Mouse (Mus musculus) stomach, embryonic 14.5 days (tissue): Measurements from ENCODE around the gene Ces1a. TPM values are rescaled to one million over a fixed set of nuclear protein-coding genes. Genes with fewer than 3 reads are reported as not detected.

Experiments used
- ATAC-seq: fragments of 200-750 bp; cut with Nextera tagmentation; 2 replicates; pipeline ENCODE4 v1.8.0; 2017; ENCODE audit warnings: low read depth, moderate TSS enrichment; ENCODE audit not compliant: insufficient number of reproducible peaks, insufficient read depth, low FRiP score
- H3K27ac ChIP-seq: fragments of 300-500 bp; sonication (generic); 2 replicates; pipeline ENCODE4 v1.5.1; 2014; ENCODE audit warnings: mild to moderate bottlenecking, low read length, moderate library complexity, mixed read lengths
- H3K27me3 ChIP-seq: fragments of 300-500 bp; sonication (generic); 2 replicates; pipeline ENCODE4 v1.6.1; 2014; ENCODE audit warnings: low read length, control low read depth, mixed read lengths; ENCODE audit not compliant: control insufficient read depth, insufficient read depth
- H3K36me3 ChIP-seq: fragments of 300-500 bp; sonication (generic); 2 replicates; pipeline ENCODE4 v1.6.1; 2014; ENCODE audit warnings: mild to moderate bottlenecking, control low read depth, low read length, moderate library complexity, mixed read lengths; ENCODE audit not compliant: control insufficient read depth, insufficient read depth
- H3K4me1 ChIP-seq: fragments of 300-500 bp; sonication (generic); 2 replicates; pipeline ENCODE4 v1.6.1; 2014; ENCODE audit warnings: low read length, control low read depth, mixed read lengths; ENCODE audit not compliant: control insufficient read depth, insufficient read depth
- H3K4me2 ChIP-seq: fragments of 300-500 bp; sonication (generic); replicated peaks from 2 replicates; pipeline ENCODE4 v1.6.1; 2014; ENCODE audit warnings: low read depth, low read length, control low read depth
- H3K4me3 ChIP-seq: fragments of 300-500 bp; sonication (generic); 2 replicates; pipeline ENCODE4 v1.5.1; 2014; ENCODE audit warnings: low read depth, low read length, control low read depth
- H3K9ac ChIP-seq: fragments of 300-500 bp; sonication (generic); replicated peaks from 2 replicates; pipeline ENCODE4 v1.6.1; 2014; ENCODE audit warnings: low read depth, mild to moderate bottlenecking, control low read depth, low read length, moderate library complexity, mixed read lengths
- H3K9me3 ChIP-seq: fragments of 300-500 bp; sonication (generic); 2 replicates; pipeline ENCODE4 v1.6.1; 2016; ENCODE audit warnings: low read depth, low read length, control low read depth; ENCODE audit not compliant: control insufficient read depth
- WGBS: fragments of 180-500 bp; shearing (Covaris S2); extraction: QIAGEN DNeasy Blood & Tissue Kit; methylation state at CpG from one replicate; pipeline ENCODE4 v1.1.7; 2014; 5-methylcytosine and 5-hydroxymethylcytosine counted together
- polyA plus RNA-seq: library from polyadenylated mRNA; unstranded; fragments of >200 nt; fragmentation: Nextera tagmentation; extraction: Ambion mirVana; gene quantifications from 2 replicates; pipeline ENCODE4 v1.2.1, GENCODE M21; 2014

Gene Ces1a
- polyA plus RNA-seq, 1 experiment from 2014 or later, result not detected

DNA sequence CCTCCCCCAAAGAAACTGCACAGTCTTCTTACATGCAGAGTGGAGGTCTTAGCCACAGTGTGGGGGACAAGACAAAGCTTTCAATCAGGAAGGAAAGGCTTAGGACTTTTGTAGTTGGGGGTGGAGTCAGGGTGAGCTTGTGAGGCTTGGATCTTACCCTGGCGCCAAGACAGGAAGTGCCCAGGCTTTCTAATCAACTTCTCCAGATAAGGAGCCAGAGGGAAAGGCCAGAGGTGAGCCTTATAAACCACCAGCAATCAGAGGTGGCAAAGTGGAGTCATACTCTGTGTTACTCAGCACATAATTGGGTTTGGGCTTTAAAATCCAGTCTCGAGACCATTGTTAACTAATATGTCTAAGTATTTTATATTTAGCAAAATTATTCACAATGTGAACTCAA lies 7.2 kb upstream of the Ces1a start:
- Histone ChIP-seq H3K4me1 (no peaks in the 10 kb centered on the region), H3K4me2 (no peak overlapping the region), H3K9me3 (no peaks in the 10 kb centered on the region), H3K27me3 (no peaks in the 10 kb centered on the region), H3K4me3 (no peak overlapping the region), H3K9ac (no peak overlapping the region), H3K27ac (no peak overlapping the region), H3K36me3 (no peaks in the 10 kb centered on the region)
- WGBS, result 36% methylated on average over 2 of the region's 2 CpGs
- no peak for ATAC-seq

GRCm38 (mm10) chr8:93048510-93049416 lies 771 bp upstream of the Ces1a start:
- H3K27me3 ChIP-seq, result no peaks in the 10 kb centered on the region
- WGBS, result 48% methylated on average over 4 of the region's 4 CpGs

DNA sequence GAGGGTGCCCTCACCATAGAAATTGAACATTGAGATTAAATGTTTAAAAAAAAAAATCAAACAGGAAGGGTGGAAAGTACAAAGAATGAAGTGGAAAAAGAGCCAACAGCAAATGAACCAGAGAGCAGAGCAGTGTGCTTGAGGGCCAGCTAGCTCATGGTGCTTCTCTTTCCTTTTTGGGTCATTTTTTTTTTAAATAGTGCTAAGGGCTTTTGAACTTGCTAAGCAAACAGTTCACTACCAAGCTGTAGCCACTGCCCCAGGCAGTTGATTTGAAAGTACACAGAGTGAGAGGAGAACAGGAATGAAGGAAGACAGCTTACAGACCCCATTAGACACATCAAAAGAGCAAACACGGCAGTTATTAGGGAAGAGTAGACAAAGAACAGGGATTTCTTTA lies 4.9 kb downstream of the Ces1a start:
- Histone ChIP-seq H3K4me3 (no peak overlapping the region), H3K9ac (no peak overlapping the region), H3K4me2 (no peak overlapping the region), H3K27ac (no peak overlapping the region), H3K36me3 (no peaks in the 10 kb centered on the region), H3K4me1 (no peaks in the 10 kb centered on the region), H3K27me3 (no peaks in the 10 kb centered on the region), H3K9me3 (no peaks in the 10 kb centered on the region)
- no peak for ATAC-seq
- WGBS, result 15% methylated on average over 1 of the region's 1 CpGs

More at GRCm38 (mm10) chr8:93048510-93049416, 771 bp upstream of the Ces1a start:
- Histone ChIP-seq H3K4me2 (no peak overlapping the region), H3K4me1 (no peaks in the 10 kb centered on the region), H3K9me3 (no peaks in the 10 kb centered on the region), H3K4me3 (no peak overlapping the region), H3K9ac (no peak overlapping the region), H3K27ac (no peak overlapping the region), H3K36me3 (no peaks in the 10 kb centered on the region)
- ATAC-seq, result no peak

DNA sequence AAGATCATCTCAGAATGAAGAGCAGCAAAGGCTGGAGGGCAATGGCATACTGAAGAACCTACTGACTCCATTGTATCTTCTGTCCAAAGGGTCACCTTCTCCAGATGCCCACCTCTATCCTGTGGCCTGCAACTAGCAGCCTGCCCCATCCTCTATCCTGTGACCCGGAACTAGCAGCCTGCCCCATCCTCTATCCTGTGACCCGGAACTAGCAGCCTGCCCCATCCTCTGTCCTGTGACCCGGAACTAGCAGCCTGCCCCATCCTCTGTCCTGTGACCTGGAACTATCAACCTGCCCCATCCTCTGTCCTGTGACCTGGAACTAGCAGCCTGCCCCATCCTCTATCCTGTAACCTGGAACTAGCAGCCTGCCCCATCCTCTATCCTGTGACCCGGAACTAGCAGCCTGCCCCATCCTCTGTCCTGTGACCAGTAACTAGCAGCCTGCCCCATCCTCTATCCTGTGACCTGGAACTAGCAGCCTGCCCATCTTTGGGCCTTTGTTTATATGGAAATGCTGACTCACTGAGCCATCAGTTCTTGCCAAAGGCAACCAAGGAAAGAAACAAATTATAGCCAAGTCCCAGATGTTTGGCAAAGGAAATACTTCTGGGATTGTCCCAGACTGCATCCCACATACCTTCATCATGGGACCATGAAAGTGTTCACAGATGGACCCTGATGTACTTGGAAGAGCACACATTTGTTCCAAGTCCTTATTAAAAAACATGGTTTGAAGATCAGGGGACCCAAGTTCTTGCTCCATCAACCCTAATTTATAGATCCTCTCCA lies 7.0 kb downstream of the Ces1a start:
- H3K9me3 ChIP-seq, result no peaks in the 10 kb centered on the region
- no peaks in the 10 kb centered on the region for H3K36me3 ChIP-seq
- WGBS, result 85% methylated on average over 4 of the region's 4 CpGs
- no peak overlapping the region for H3K9ac ChIP-seq
- no peak overlapping the region for H3K27ac ChIP-seq
- no peak overlapping the region for H3K4me3 ChIP-seq
- no peaks in the 10 kb centered on the region for H3K4me1 ChIP-seq
- H3K27me3 ChIP-seq, result no peaks in the 10 kb centered on the region
- no peak for ATAC-seq
- H3K4me2 ChIP-seq, result no peak overlapping the region

DNA sequence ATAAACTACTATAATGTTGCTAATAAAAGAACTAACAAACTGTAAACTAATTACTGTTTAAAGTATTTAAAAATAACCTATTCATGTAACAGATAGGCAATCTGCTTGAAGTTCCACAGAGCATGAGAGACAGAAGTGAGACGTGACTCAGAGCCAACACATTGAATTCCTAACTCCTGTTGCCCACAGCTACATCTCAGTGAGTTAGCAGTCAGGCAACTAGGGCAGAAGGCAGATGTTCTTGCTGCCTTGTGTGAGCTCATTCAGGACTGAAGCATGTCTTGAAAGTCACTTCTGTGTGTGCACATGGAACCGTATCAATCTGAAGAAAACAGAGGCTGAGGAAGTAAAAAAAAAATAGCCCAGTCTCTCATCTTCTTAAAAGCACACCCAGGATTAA lies 7.7 kb downstream of the Ces1a start:
- 75% methylated on average over 2 of the region's 2 CpGs for WGBS
- no peaks in the 10 kb centered on the region for H3K36me3 ChIP-seq

GRCm38 (mm10) chr8:93038831-93039230 lies 9.2 kb downstream of the Ces1a start:
- H3K9ac ChIP-seq, result no peak overlapping the region
- no peaks in the 10 kb centered on the region for H3K27me3 ChIP-seq
- no peak for ATAC-seq
- 6% methylated on average over 2 of the region's 2 CpGs for WGBS
- H3K4me1 ChIP-seq, result no peaks in the 10 kb centered on the region
- H3K4me3 ChIP-seq, result no peak overlapping the region
- H3K9me3 ChIP-seq, result no peaks in the 10 kb centered on the region
- no peak overlapping the region for H3K27ac ChIP-seq
- no peaks in the 10 kb centered on the region for H3K36me3 ChIP-seq
- H3K4me2 ChIP-seq, result no peak overlapping the region

More for the DNA sequence above, 7.7 kb downstream of the Ces1a start:
- Histone ChIP-seq H3K4me3 (no peak overlapping the region), H3K9me3 (no peaks in the 10 kb centered on the region), H3K4me1 (no peaks in the 10 kb centered on the region), H3K27ac (no peak overlapping the region), H3K9ac (no peak overlapping the region), H3K4me2 (no peak overlapping the region), H3K27me3 (no peaks in the 10 kb centered on the region)
- no peak for ATAC-seq

DNA sequence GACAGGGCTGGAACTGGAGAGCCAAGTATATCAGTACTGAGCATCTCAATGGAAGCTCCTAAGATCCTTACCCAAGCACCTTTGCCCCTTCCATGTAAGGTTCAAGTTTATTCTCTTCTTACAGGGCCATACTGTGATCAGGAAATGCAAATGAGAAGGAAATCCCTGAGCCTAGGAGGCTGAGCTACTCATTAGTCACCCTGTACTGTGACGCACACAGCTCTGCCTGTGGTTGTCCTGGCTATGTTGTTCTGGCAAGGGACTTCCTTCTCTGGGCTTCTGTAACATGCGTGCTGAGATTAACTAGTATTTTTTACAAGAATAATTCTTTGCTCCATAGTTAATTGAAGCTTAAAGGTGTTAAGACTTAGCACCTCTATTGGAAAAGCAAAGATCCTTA lies 17.3 kb downstream of the Ces1a start:
- 73% methylated on average over 2 of the region's 2 CpGs for WGBS

DNA sequence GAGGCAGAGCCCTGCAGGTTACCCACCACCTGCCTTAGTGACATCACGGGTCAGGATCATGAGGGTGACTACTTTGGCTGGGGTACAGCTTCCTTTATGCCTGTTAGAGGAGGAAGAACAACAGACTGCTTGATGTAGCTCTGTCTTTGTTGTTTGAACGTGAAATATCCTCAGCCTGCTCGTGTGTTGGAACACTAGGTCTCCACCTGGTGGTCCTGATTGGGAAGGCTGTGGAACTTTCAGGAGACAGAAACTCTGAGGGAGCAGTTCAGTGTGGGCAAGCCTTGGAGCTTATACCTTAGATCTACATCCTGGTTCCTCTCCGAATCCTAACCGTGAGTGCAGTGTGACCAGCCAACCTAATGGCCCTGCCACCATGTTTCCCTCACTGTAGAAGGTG lies 26.3 kb downstream of the Ces1a start:
- Histone ChIP-seq H3K4me3 (no peak overlapping the region), H3K4me2 (no peak overlapping the region), H3K9ac (no peak overlapping the region), H3K27me3 (no peaks in the 10 kb centered on the region), H3K27ac (no peak overlapping the region), H3K9me3 (no peaks in the 10 kb centered on the region), H3K36me3 (no peaks in the 10 kb centered on the region), H3K4me1 (no peaks in the 10 kb centered on the region)
- 60% methylated on average over 5 of the region's 5 CpGs for WGBS
- ATAC-seq, result no peak

More for the DNA sequence above, 17.3 kb downstream of the Ces1a start:
- Histone ChIP-seq H3K4me2 (no peak overlapping the region), H3K27me3 (no peaks in the 10 kb centered on the region), H3K9ac (no peak overlapping the region), H3K4me3 (no peak overlapping the region), H3K4me1 (no peaks in the 10 kb centered on the region), H3K9me3 (no peaks in the 10 kb centered on the region), H3K27ac (no peak overlapping the region), H3K36me3 (no peaks in the 10 kb centered on the region)
- ATAC-seq, result no peak
